Mouse (Mus musculus): ENCODE data around the gene Gm10354.
"Not testable (repeated sequence)": the region's sequence is repeated elsewhere in the genome, so short reads cannot be mapped to it uniquely, and the experiment has no call there.

DNA sequence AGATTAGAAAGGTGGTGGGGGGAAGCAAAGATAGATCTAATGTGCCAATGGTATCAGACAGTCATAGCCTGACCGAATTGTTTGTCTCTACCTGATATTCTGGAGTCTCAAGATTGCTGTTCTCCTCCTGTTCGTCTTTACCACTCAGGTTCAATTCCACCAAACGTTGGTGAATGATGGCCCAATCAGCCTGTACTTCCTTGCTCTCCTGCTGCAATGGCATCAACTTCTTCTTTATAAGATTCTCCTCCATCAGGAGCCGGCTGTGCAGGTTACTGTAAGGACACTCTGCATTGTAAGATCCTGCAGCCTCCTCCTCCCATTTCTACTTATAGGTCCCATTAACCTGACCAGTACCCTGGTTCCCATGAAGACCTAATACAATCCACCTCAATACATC, 3.4 kb downstream of the Gm10354 start:
- not testable (repeated sequence) for TF ChIP-seq CTCF (IDR thresholded peaks at IDR 0.05; ENCODE audit: borderline replicate concordance, extremely low read depth, insufficient read depth, insufficient read length); POLR2A (IDR thresholded peaks at IDR 0.05; ENCODE audit: borderline replicate concordance, extremely low read depth, insufficient read depth, insufficient read length, poor library complexity, severe bottlenecking)
